Mouse (Mus musculus): ENCODE results near the gene BC049715. TPM values are rescaled to one million over a fixed set of nuclear protein-coding genes. Genes with fewer than 3 reads are reported as not detected.

BC049715 gene
- polyA plus RNA-seq, 1 experiment from 2014 or later: 0.90 TPM

DNA sequence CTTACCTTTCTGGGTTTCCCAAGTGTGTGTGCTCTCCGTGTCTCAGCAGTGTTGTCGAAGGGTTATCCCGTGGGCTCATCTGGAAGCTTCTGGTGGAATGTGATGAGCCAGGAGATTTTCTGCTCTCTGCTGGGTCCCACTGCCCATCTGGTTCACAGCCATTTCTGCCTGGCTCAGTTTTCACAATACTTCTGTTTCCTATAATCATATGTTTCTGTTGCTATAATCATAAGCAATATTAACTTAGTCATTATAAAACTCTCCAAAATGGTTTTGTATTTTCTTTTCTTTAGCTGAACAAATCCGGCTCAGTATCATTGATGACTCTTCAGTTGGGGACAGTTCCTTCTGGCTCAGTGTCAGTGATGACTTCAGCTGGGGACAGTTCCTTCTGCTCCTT is 7.9 kb downstream of the BC049715 start, which contains the start of gene Smco3:
Gene Smco3, minus strand, starts transcription at position 101 of the 400 bp plus-strand sequence.
- ATAC-seq (ENCODE audit: low FRiP score) (no peak), DNase-seq (ENCODE audit: low spot score) (no peak)
- no peaks in the 10 kb centered on the region for H3K9me3 ChIP-seq (ENCODE audit: control insufficient read depth, low read length)
- H3K4me3 ChIP-seq (ENCODE audit: low read depth, low read length): no peak within 1 kb of the TSS
- H3K9ac ChIP-seq (ENCODE audit: low read depth, low read length): no peak within 1 kb of the TSS
- H3K4me1 ChIP-seq (replicated peaks; ENCODE audit: control insufficient read depth, insufficient read depth, low read length): no peaks in the 10 kb centered on the region
- WGBS: 68% methylated on average over 4 of the region's 4 CpGs
- no peak within 1 kb of the TSS for H3K27ac ChIP-seq (ENCODE audit: low read depth, low read length)
- no peaks in the 10 kb centered on the region for H3K36me3 ChIP-seq (ENCODE audit: control insufficient read depth, insufficient read depth, low read length)
- no peaks in the 10 kb centered on the region for H3K27me3 ChIP-seq (ENCODE audit: control insufficient read depth, insufficient read depth, low read length)
- no peak within 1 kb of the TSS for H3K4me2 ChIP-seq (replicated peaks; ENCODE audit: low read depth, low read length)

DNA sequence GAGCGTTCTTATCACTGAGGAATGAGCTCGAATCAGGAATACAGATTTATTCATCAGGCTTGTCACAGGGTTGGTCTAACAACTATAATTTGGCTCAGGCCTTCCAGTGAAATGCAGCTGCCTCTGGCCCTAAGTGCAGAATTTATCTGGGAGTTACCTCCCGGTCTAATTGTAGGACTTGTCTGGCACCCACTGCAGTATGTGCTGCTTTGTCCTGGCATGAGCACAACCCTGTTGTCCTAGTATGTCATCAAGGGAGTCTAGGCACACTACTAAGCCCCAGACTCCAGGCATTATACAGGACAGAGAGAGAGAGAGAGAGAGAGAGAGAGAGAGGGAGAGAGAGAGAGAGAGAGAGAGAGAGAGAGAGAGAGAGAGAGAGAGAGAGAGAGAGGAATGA is 9.9 kb downstream of the BC049715 start:
- H3K27ac ChIP-seq (ENCODE audit: low read depth, low read length): no peak overlapping the region
- no peak overlapping the region for H3K9ac ChIP-seq (ENCODE audit: low read depth, low read length)
- H3K4me1 ChIP-seq (replicated peaks; ENCODE audit: control insufficient read depth, insufficient read depth, low read length): no peaks in the 10 kb centered on the region
- DNase-seq (ENCODE audit: low spot score) (no peak), ATAC-seq (ENCODE audit: low FRiP score) (no peak)
- no peaks in the 10 kb centered on the region for H3K9me3 ChIP-seq (ENCODE audit: control insufficient read depth, low read length)
- H3K27me3 ChIP-seq (ENCODE audit: control insufficient read depth, insufficient read depth, low read length): no peaks in the 10 kb centered on the region
- H3K4me3 ChIP-seq (ENCODE audit: low read depth, low read length): no peak overlapping the region
- WGBS: 90% methylated on average over 3 of the region's 3 CpGs
- H3K4me2 ChIP-seq (replicated peaks; ENCODE audit: low read depth, low read length): no peak overlapping the region
- no peaks in the 10 kb centered on the region for H3K36me3 ChIP-seq (ENCODE audit: control insufficient read depth, insufficient read depth, low read length)

DNA sequence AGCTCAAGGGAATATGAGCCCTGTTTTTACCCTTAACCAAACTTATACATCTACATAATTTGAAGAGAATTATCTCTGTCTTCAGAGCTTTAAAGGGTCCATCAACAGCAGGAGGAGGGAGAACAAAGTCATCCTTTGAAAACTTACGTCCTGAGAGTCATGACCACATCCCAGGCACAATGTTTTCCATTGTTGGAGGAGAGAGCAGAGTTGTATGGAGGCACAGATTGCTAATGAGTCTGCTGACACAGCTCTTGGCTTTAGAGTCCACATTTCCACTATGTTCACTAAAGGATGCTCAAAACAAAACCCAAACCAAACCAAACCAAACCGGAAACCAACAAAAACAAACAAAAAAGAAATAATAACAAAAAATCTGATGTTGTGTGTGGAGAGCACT is 17.5 kb downstream of the BC049715 start:
- Histone ChIP-seq H3K4me2 (replicated peaks; ENCODE audit: low read depth, low read length) (no peak overlapping the region), H3K36me3 (ENCODE audit: control insufficient read depth, insufficient read depth, low read length) (no peaks in the 10 kb centered on the region), H3K9me3 (ENCODE audit: control insufficient read depth, low read length) (no peaks in the 10 kb centered on the region), H3K4me1 (replicated peaks; ENCODE audit: control insufficient read depth, insufficient read depth, low read length) (no peaks in the 10 kb centered on the region), H3K27me3 (ENCODE audit: control insufficient read depth, insufficient read depth, low read length) (no peaks in the 10 kb centered on the region), H3K4me3 (ENCODE audit: low read depth, low read length) (no peak overlapping the region), H3K9ac (ENCODE audit: low read depth, low read length) (no peak overlapping the region), H3K27ac (ENCODE audit: low read depth, low read length) (no peak overlapping the region)
- DNase-seq (ENCODE audit: low spot score): no peak
- 54% methylated on average over 2 of the region's 2 CpGs for WGBS
- no peak for ATAC-seq (ENCODE audit: low FRiP score)

DNA sequence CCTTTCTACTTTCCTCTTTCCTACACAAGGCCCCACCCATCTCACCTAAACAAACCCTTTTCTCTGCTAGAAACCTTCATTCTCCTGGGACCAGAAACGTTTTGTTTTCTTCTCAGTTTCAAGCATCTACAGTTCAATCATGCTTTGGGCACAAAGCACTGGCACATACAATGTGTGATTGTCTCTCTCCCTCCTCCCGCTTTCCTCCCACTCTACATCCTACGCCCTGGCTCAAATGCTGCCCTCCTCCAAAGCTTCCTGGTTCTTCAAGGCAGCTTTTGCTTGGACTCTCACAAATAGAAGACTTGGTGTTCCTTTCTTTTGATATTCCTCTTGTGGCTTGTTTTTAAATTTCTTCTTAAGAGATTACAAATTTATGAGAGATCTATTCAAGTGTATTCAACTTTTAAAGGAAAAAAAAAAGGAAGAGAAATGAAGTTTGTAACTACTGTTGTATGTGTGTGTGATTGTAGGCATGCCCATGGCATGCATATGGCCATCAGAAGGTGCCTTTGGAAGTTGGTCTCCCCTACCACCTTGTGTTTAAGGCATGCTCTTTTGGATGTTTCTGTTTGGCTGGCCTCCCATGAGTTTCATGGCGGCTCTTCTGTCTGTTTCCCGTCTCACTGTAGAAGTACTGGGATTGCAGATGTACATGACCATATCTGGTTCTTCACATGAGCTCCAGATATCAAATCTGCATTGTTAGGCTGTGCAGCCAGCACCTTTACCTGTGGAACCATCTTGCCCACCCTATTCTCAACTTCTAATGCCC is 18.5 kb downstream of the BC049715 start:
- Histone ChIP-seq H3K27ac (ENCODE audit: low read depth, low read length) (no peak overlapping the region), H3K4me3 (ENCODE audit: low read depth, low read length) (no peak overlapping the region), H3K9ac (ENCODE audit: low read depth, low read length) (no peak overlapping the region), H3K36me3 (ENCODE audit: control insufficient read depth, insufficient read depth, low read length) (no peaks in the 10 kb centered on the region), H3K9me3 (ENCODE audit: control insufficient read depth, low read length) (no peaks in the 10 kb centered on the region), H3K27me3 (ENCODE audit: control insufficient read depth, insufficient read depth, low read length) (no peaks in the 10 kb centered on the region), H3K4me1 (replicated peaks; ENCODE audit: control insufficient read depth, insufficient read depth, low read length) (no peaks in the 10 kb centered on the region), H3K4me2 (replicated peaks; ENCODE audit: low read depth, low read length) (no peak overlapping the region)
- no peak for DNase-seq (ENCODE audit: low spot score)
- WGBS: 68% methylated on average over 5 of the region's 5 CpGs
- ATAC-seq (ENCODE audit: low FRiP score): no peak

DNA sequence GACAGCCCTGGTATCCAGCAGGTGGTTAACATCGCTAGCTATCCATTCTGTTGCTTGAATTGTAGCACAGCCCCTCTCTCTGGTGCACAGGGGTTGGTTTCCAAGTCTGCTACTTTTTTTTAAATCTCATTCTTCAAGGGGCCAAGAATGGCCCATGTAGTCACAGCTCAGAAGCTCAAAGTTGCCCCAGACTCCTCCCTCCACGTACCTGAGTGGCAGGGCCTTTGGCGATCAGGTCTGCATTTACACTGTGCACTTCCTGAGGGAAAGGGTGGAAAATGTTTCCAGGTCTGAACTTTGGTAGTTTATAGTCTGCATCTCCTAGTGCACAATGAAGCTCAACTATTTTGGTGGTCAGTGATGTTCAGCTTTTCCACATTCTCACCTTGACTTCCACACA is 19.8 kb downstream of the BC049715 start:
- Histone ChIP-seq H3K27ac (ENCODE audit: low read depth, low read length) (no peak overlapping the region), H3K4me3 (ENCODE audit: low read depth, low read length) (no peak overlapping the region), H3K9ac (ENCODE audit: low read depth, low read length) (no peak overlapping the region), H3K27me3 (ENCODE audit: control insufficient read depth, insufficient read depth, low read length) (no peaks in the 10 kb centered on the region), H3K9me3 (ENCODE audit: control insufficient read depth, low read length) (no peaks in the 10 kb centered on the region), H3K4me2 (replicated peaks; ENCODE audit: low read depth, low read length) (no peak overlapping the region), H3K4me1 (replicated peaks; ENCODE audit: control insufficient read depth, insufficient read depth, low read length) (no peaks in the 10 kb centered on the region), H3K36me3 (ENCODE audit: control insufficient read depth, insufficient read depth, low read length) (no peaks in the 10 kb centered on the region)
- WGBS: 89% methylated on average over 3 of the region's 3 CpGs
- ATAC-seq (ENCODE audit: low FRiP score) (no peak), DNase-seq (ENCODE audit: low spot score) (no peak)

DNA sequence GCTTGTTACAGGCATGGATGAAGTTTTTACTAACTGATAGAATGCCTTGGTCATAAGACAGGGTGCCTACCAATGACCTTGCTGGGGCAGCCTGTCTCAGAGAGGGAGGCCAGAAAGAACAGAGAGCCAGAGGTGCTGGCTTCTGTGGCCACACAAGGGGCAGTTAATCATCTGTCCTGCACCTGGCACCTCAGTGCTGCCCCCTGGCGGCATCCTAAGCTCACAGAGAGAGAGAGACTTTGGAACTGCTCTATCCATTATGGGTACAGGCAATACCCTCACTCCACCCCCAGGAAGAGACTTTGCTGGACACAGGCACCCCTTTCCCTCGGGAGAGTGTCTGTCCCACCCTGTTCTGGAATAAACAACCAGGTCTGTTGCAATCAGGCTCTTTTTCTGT is 20.4 kb downstream of the BC049715 start:
- H3K4me2 ChIP-seq (replicated peaks; ENCODE audit: low read depth, low read length): no peak overlapping the region
- 28% methylated on average over 2 of the region's 2 CpGs for WGBS
- H3K27ac ChIP-seq (ENCODE audit: low read depth, low read length): no peak overlapping the region
- no peak overlapping the region for H3K4me3 ChIP-seq (ENCODE audit: low read depth, low read length)
- H3K27me3 ChIP-seq (ENCODE audit: control insufficient read depth, insufficient read depth, low read length): no peaks in the 10 kb centered on the region
- no peaks in the 10 kb centered on the region for H3K4me1 ChIP-seq (replicated peaks; ENCODE audit: control insufficient read depth, insufficient read depth, low read length)
- H3K9ac ChIP-seq (ENCODE audit: low read depth, low read length): no peak overlapping the region
- ATAC-seq (ENCODE audit: low FRiP score): no peak
- H3K36me3 ChIP-seq (ENCODE audit: control insufficient read depth, insufficient read depth, low read length): no peaks in the 10 kb centered on the region
- DNase-seq (ENCODE audit: low spot score): peak; percentile 62
- no peaks in the 10 kb centered on the region for H3K9me3 ChIP-seq (ENCODE audit: control insufficient read depth, low read length)

DNA sequence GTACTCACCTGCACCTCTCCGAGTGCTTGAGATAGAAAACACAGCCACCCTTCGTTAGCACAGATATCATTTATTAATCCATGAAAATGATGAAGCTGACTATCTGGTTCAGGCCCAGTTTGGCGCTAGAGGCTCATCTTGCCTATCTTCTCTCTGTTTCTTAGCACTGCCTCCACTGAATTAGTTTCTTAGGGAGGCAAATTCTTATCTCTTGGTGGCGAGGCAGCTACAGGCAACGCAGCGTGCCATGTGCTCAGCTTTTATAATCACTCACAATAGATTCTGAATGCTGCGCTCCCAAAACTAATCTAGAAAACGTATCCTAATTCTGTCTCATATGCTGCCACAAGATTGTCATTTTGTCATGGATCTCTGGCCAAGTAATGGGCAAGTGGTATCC is 21.0 kb downstream of the BC049715 start:
- Histone ChIP-seq H3K36me3 (ENCODE audit: control insufficient read depth, insufficient read depth, low read length) (no peaks in the 10 kb centered on the region), H3K27ac (ENCODE audit: low read depth, low read length) (no peak overlapping the region), H3K9ac (ENCODE audit: low read depth, low read length) (no peak overlapping the region), H3K27me3 (ENCODE audit: control insufficient read depth, insufficient read depth, low read length) (no peaks in the 10 kb centered on the region), H3K4me1 (replicated peaks; ENCODE audit: control insufficient read depth, insufficient read depth, low read length) (no peaks in the 10 kb centered on the region), H3K4me2 (replicated peaks; ENCODE audit: low read depth, low read length) (no peak overlapping the region), H3K4me3 (ENCODE audit: low read depth, low read length) (no peak overlapping the region), H3K9me3 (ENCODE audit: control insufficient read depth, low read length) (no peaks in the 10 kb centered on the region)
- ATAC-seq (ENCODE audit: low FRiP score) (no peak), DNase-seq (ENCODE audit: low spot score) (no peak)
- 88% methylated on average over 8 of the region's 8 CpGs for WGBS

DNA sequence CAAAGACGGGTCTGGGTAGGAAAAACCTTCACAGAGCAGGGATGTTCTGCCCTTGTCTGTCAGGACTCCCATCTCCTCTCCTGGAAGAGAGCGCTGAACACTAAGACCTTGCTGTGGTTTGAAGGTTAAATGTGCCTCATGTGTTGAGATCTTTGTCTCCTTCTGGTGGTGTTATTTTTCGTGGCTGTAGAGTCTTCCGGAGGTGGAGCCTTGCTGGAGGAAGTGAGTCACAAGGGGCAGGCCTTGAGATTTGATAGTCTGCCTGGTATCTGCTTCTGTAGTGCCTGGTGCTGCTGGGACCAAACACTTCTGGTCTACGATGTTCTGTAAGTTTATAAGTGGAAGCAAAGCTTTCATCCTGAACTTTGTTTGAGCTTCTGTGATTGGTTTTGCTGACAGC is 21.5 kb downstream of the BC049715 start:
- H3K4me2 ChIP-seq (replicated peaks; ENCODE audit: low read depth, low read length): no peak overlapping the region
- no peak for DNase-seq (ENCODE audit: low spot score)
- H3K4me1 ChIP-seq (replicated peaks; ENCODE audit: control insufficient read depth, insufficient read depth, low read length): no peaks in the 10 kb centered on the region
- no peaks in the 10 kb centered on the region for H3K27me3 ChIP-seq (ENCODE audit: control insufficient read depth, insufficient read depth, low read length)
- no peak overlapping the region for H3K9ac ChIP-seq (ENCODE audit: low read depth, low read length)
- 87% methylated on average over 5 of the region's 5 CpGs for whole genome bisulfite sequencing
- no peak for ATAC-seq (ENCODE audit: low FRiP score)
- no peak overlapping the region for H3K27ac ChIP-seq (ENCODE audit: low read depth, low read length)
- H3K36me3 ChIP-seq (ENCODE audit: control insufficient read depth, insufficient read depth, low read length): no peaks in the 10 kb centered on the region
- H3K9me3 ChIP-seq (ENCODE audit: control insufficient read depth, low read length): no peaks in the 10 kb centered on the region
- no peak overlapping the region for H3K4me3 ChIP-seq (ENCODE audit: low read depth, low read length)

DNA sequence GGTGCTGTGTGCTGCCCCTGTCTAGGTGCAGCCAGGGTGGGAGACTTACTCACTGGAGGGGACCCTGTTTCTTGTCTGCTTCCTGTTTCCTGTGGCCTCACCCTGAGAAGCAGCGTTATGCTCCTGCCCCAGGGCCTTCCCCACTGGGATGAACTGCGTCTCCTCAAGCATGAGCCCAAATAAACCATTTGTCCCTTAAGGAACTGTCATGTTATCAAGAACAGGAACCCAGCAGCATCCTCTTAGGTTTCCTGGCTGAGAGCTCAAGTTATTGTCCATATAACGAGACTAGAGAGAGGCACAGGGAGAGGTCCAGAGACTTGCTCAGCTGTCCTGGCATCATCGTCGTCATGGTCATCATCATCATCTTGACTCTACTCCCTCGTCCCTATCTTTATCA is 22.8 kb downstream of the BC049715 start:
- Histone ChIP-seq H3K36me3 (ENCODE audit: control insufficient read depth, insufficient read depth, low read length) (no peaks in the 10 kb centered on the region), H3K27me3 (ENCODE audit: control insufficient read depth, insufficient read depth, low read length) (no peaks in the 10 kb centered on the region), H3K9ac (ENCODE audit: low read depth, low read length) (no peak overlapping the region), H3K27ac (ENCODE audit: low read depth, low read length) (no peak overlapping the region), H3K9me3 (ENCODE audit: control insufficient read depth, low read length) (no peaks in the 10 kb centered on the region), H3K4me2 (replicated peaks; ENCODE audit: low read depth, low read length) (no peak overlapping the region), H3K4me1 (replicated peaks; ENCODE audit: control insufficient read depth, insufficient read depth, low read length) (no peaks in the 10 kb centered on the region), H3K4me3 (ENCODE audit: low read depth, low read length) (no peak overlapping the region)
- WGBS: 83% methylated on average over 6 of the region's 6 CpGs
- DNase-seq (ENCODE audit: low spot score) (no peak), ATAC-seq (ENCODE audit: low FRiP score) (no peak)

Data from hindbrain, embryonic 11.5 days (tissue).